In the genomic region with DNA sequence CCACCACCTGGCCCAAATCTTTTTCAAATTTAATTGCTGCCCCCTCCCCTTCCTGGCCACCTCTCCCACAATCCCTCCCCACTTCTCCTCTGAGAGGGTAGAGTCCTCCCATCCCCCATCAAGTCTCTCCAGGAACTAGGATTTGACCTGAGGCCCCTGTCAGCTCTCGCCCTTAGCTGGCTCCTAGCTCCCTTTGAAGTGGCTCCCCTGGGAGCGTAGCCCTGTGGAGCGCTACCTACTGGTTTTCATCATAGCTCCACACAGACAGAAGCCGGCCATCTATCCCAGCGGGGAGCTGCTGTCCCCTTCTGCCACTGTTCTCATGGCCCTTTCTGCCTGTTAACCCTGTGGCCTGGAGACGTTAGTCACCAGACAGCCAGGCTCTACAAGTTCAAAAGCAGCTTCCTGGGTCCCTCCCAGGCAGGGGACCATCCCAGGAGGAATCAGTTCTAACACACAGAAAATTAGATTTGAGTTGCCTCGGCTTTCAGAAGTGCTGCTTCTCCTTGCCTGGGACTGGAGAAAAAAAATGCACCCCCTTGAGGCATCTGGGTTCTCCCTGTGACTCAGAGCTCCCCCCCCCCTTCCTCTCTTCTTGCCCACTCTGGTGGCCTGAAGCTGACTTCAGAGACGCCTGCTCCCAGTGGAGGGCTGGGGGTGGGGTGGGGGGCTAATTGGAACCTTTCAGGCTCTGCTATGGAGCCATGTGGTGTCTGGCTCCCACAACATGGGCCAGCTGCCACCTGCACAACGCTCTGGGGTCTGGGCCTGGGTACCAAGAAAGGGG, we compare ENCODE assay signal across 8 mouse cellular contexts. TPM values are rescaled to one million over a fixed set of nuclear protein-coding genes. Genes with fewer than 3 reads are reported as not detected.
DNase-seq lines count a peak whose midpoint lies in the region; ATAC-seq lines count a peak whose summit lies in the region.

No protein-coding gene starts in this region.

- H3K27me3 ChIP-seq in forebrain, embryonic 14.5 days (replicated peaks; ENCODE audit: control insufficient read depth, insufficient read depth, low read length) = no peaks in the 10 kb centered on the region
- no peaks in the 10 kb centered on the region for H3K27me3 ChIP-seq in limb, embryonic 15.5 days

- 3% methylated on average over 9 of the region's 9 CpGs for WGBS in forebrain, embryonic 14.5 days
- WGBS in limb, embryonic 15.5 days = 18% methylated on average over 9 of the region's 9 CpGs

- no peaks in the 10 kb centered on the region for H3K9me3 ChIP-seq in forebrain, embryonic 14.5 days (replicated peaks; ENCODE audit: control insufficient read depth, low read length)
- H3K9me3 ChIP-seq in limb, embryonic 15.5 days = no peaks in the 10 kb centered on the region

- peak; percentile 88 for ATAC-seq in forebrain, embryonic 14.5 days
- ATAC-seq in limb, embryonic 15.5 days (ENCODE audit: insufficient number of reproducible peaks, low FRiP score, low TSS enrichment, low read depth) = 0 out of 2 replicates have a peak, but pooled peaks have one; percentile 17

- H3K4me2 ChIP-seq in forebrain, embryonic 14.5 days (ENCODE audit: low read length) = peak overlapping the region; percentile 59
- peak overlapping the region; percentile 46 for H3K4me2 ChIP-seq in limb, embryonic 15.5 days

- H3K4me3 ChIP-seq in forebrain, embryonic 14.5 days (ENCODE audit: low read depth, low read length) = peak overlapping the region; percentile 29
- no peak overlapping the region for H3K4me3 ChIP-seq in limb, embryonic 15.5 days

- peak overlapping the region; percentile 98 for H3K27ac ChIP-seq in forebrain, embryonic 14.5 days (ENCODE audit: low read depth, low read length)
- H3K27ac ChIP-seq in limb, embryonic 15.5 days = peak overlapping the region; percentile 80

- peaks cover 16% of the 10 kb centered on the region for H3K36me3 ChIP-seq in forebrain, embryonic 14.5 days (ENCODE audit: control insufficient read depth, insufficient read depth, low read length)
- H3K36me3 ChIP-seq in limb, embryonic 15.5 days = peaks cover 12% of the 10 kb centered on the region

- peaks cover 37% of the 10 kb centered on the region for H3K4me1 ChIP-seq in forebrain, embryonic 14.5 days (ENCODE audit: control insufficient read depth, insufficient read depth, low read length)
- peaks cover 66% of the 10 kb centered on the region for H3K4me1 ChIP-seq in limb, embryonic 15.5 days

- peak overlapping the region; percentile 54 for H3K9ac ChIP-seq in forebrain, embryonic 14.5 days (ENCODE audit: low read length)
- H3K9ac ChIP-seq in limb, embryonic 15.5 days = 0 out of 2 replicates have a peak overlapping the region, but pooled peaks have one; percentile 1

- DNase-seq in lung, postnatal 10 days = peak; percentile 66
- DNase-seq in lung, postnatal 36 days = no peak
- peak; percentile 87 for DNase-seq in forebrain, embryonic 14.5 days (ENCODE audit: low spot score)
- DNase-seq in yolk sac, embryonic 10.5 days (ENCODE audit: low spot score) = peak; percentile 48
- DNase-seq in spleen, postnatal 14 days (ENCODE audit: low spot score in 2 of 2) = no peak
- no peak for DNase-seq in adipocyte (ENCODE audit: low spot score)
- no peak for DNase-seq in adrenal gland, postnatal 4 days (ENCODE audit: low spot score in 2 of 2)

RNA-seq across cellular contexts. Expression of a gene that starts 19.5 kb away (rescaled TPM):
- 80.1 and 83.8 TPM in 2 replicates for polyA plus RNA-seq in forebrain, embryonic 14.5 days (2014; fragmentation: Nextera tagmentation; extraction: Ambion mirVana)
- 39.4 and 44.1 TPM in 2 replicates for polyA plus RNA-seq in limb, embryonic 15.5 days (2015; fragmentation: Nextera tagmentation; extraction: Ambion mirVana)
- 10 to 100 TPM; 46.8 to 53.9 TPM for total RNA-seq in adrenal gland, postnatal 4 days (2021)

RNA-seq across cellular contexts. Expression of a gene that starts 53.5 kb away (rescaled TPM):
- polyA plus RNA-seq in forebrain, embryonic 14.5 days (2014; fragmentation: Nextera tagmentation; extraction: Ambion mirVana) = 0.52 TPM in 1 of 2 replicates, not detected in the other
- polyA plus RNA-seq in limb, embryonic 15.5 days (2015; fragmentation: Nextera tagmentation; extraction: Ambion mirVana) = 0.14 TPM in 2 replicates
- total RNA-seq in adrenal gland, postnatal 4 days (2021) = 1 to 10 TPM; 1.6 to 1.7 TPM

RNA-seq across cellular contexts. Expression of a gene that starts 53.6 kb away (rescaled TPM):
- polyA plus RNA-seq in forebrain, embryonic 14.5 days (2014; fragmentation: Nextera tagmentation; extraction: Ambion mirVana) = 590 and 591 TPM in 2 replicates
- polyA plus RNA-seq in limb, embryonic 15.5 days (2015; fragmentation: Nextera tagmentation; extraction: Ambion mirVana) = 435 and 486 TPM in 2 replicates
- total RNA-seq in adrenal gland, postnatal 4 days (2021) = 100 to 1,000 TPM; 433 to 459 TPM

RNA-seq across cellular contexts. Expression of a gene that starts 54.9 kb away (rescaled TPM):
- 82.1 and 101 TPM in 2 replicates for polyA plus RNA-seq in forebrain, embryonic 14.5 days (2014; fragmentation: Nextera tagmentation; extraction: Ambion mirVana)
- 93.7 and 99.2 TPM in 2 replicates for polyA plus RNA-seq in limb, embryonic 15.5 days (2015; fragmentation: Nextera tagmentation; extraction: Ambion mirVana)
- 100 to 1,000 TPM; 168 to 190 TPM for total RNA-seq in adrenal gland, postnatal 4 days (2021)

Comparison
In these comparisons a context has a peak if more than half of its experiments do, and no peak if none do; other contexts are left out.
1. DNase-seq: peak in lung, postnatal 10 days (single experiment), forebrain, embryonic 14.5 days (single experiment) and yolk sac, embryonic 10.5 days (single experiment); none in lung, postnatal 36 days (single experiment), spleen, postnatal 14 days (0 of 2), adipocyte (single experiment) and adrenal gland, postnatal 4 days (0 of 2).